In the genomic region with DNA sequence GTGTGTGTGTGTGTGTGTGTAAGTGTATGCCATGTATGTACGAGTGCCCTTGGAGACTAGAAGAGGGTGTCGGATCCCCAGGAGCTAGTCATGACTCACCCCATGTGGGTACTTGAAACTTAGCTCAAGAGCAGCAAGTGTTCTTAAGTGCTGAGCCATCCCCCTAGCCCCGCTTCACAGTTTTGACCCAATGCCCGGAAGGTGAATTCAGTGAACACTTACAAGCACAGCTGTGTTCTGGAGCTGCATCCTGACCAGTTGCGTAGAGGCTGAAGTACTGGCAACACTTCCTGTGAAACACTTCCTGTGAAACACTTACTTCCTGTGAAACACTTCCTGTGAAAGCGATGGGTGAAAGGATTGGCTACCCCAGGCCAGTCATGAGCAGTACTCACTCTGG, we compare ENCODE assay signal across 17 mouse cellular contexts. TPM values are rescaled to one million over a fixed set of nuclear protein-coding genes. Genes with fewer than 3 reads are reported as not detected.
DNase-seq lines count a peak whose midpoint lies in the region; ATAC-seq and TF ChIP-seq lines count a peak whose summit lies in the region.
"Had no signal": no experiment of that assay in that cellular context is flagged by ENCODE, and none has a peak within 500 bp of the region (broad histone marks: within the 10 kb centered on the region; RNA-seq: fewer than 3 reads in every experiment).

No protein-coding gene starts in this region.

- peak overlapping the region; percentile 31 for H3K4me3 ChIP-seq in bone marrow macrophage, adult 2 months (ENCODE audit: insufficient read depth, low read length)
- H3K4me3 ChIP-seq in lung, postnatal 0 days (ENCODE audit: low read depth, low read length) = no peak overlapping the region
- no peak overlapping the region for H3K4me3 ChIP-seq in forebrain, postnatal 0 days (ENCODE audit: low read depth, low read length)
- H3K4me3 ChIP-seq in hindbrain, embryonic 12.5 days = no peak overlapping the region
- H3K4me3 ChIP-seq: heart, embryonic 12.5 days; hindbrain, embryonic 13.5 days; layer of hippocampus, adult 2 months; myocyte had no signal

- no peak overlapping the region for H3K9ac ChIP-seq in lung, postnatal 0 days (replicated peaks; ENCODE audit: low read depth)
- no peak overlapping the region for H3K9ac ChIP-seq in forebrain, postnatal 0 days
- no peak overlapping the region for H3K9ac ChIP-seq in hindbrain, embryonic 12.5 days
- H3K9ac ChIP-seq: heart, embryonic 12.5 days; hindbrain, embryonic 13.5 days had no signal

- no peaks in the 10 kb centered on the region for H3K27me3 ChIP-seq in lung, postnatal 0 days (replicated peaks; ENCODE audit: insufficient read depth, low read length)
- no peaks in the 10 kb centered on the region for H3K27me3 ChIP-seq in splenic B cell, adult 2 months (ENCODE audit: control insufficient read depth, insufficient read depth, low read length, poor library complexity, severe bottlenecking)
- no peaks in the 10 kb centered on the region for H3K27me3 ChIP-seq in forebrain, postnatal 0 days (ENCODE audit: insufficient read depth, low read length)
- H3K27me3 ChIP-seq in hindbrain, embryonic 12.5 days = no peaks in the 10 kb centered on the region
- H3K27me3 ChIP-seq: hindbrain, embryonic 13.5 days had no signal

- peak; percentile 92 for TF ChIP-seq EP300 in lung, postnatal 0 days (IDR thresholded peaks at IDR 0.05)

- H3K27ac ChIP-seq in bone marrow macrophage, adult 2 months (ENCODE audit: insufficient read depth, low read depth, low read length) = no peak overlapping the region
- H3K27ac ChIP-seq in lung, postnatal 0 days (ENCODE audit: low read length) = no peak overlapping the region
- H3K27ac ChIP-seq in forebrain, postnatal 0 days (ENCODE audit: low read depth, low read length) = no peak overlapping the region
- H3K27ac ChIP-seq in hindbrain, embryonic 12.5 days = no peak overlapping the region
- H3K27ac ChIP-seq: hindbrain, embryonic 13.5 days; layer of hippocampus, adult 2 months had no signal

- H3K4me2 ChIP-seq in lung, postnatal 0 days (replicated peaks; ENCODE audit: low read depth, low read length) = no peak overlapping the region
- H3K4me2 ChIP-seq in forebrain, postnatal 0 days (ENCODE audit: low read depth) = no peak overlapping the region
- H3K4me2 ChIP-seq in hindbrain, embryonic 12.5 days (replicated peaks) = no peak overlapping the region
- H3K4me2 ChIP-seq: heart, embryonic 12.5 days; hindbrain, embryonic 13.5 days; midbrain, embryonic 11.5 days had no signal

- no peak for TF ChIP-seq CTCF in bone marrow macrophage, adult 2 months (IDR thresholded peaks at IDR 0.05; ENCODE audit: low read depth, low read length)
- no peak for TF ChIP-seq CTCF in lung, postnatal 0 days (IDR thresholded peaks at IDR 0.05)
- TF ChIP-seq CTCF in forebrain, postnatal 0 days (IDR thresholded peaks at IDR 0.05; ENCODE audit: low read depth) = no peak

- H3K36me3 ChIP-seq in lung, postnatal 0 days (ENCODE audit: insufficient read depth, low read length) = no peaks in the 10 kb centered on the region
- H3K36me3 ChIP-seq in splenic B cell, adult 2 months (ENCODE audit: control insufficient read depth, insufficient read depth, low read length, poor library complexity, severe bottlenecking) = peaks cover 3% of the 10 kb centered on the region
- H3K36me3 ChIP-seq in forebrain, postnatal 0 days (ENCODE audit: insufficient read depth) = no peaks in the 10 kb centered on the region
- no peaks in the 10 kb centered on the region for H3K36me3 ChIP-seq in hindbrain, embryonic 12.5 days
- H3K36me3 ChIP-seq: heart, embryonic 12.5 days; hindbrain, embryonic 13.5 days had no signal

- no peaks in the 10 kb centered on the region for H3K9me3 ChIP-seq in lung, postnatal 0 days (ENCODE audit: low read length)
- no peaks in the 10 kb centered on the region for H3K9me3 ChIP-seq in forebrain, postnatal 0 days (ENCODE audit: low read length)
- no peaks in the 10 kb centered on the region for H3K9me3 ChIP-seq in hindbrain, embryonic 12.5 days (replicated peaks)
- H3K9me3 ChIP-seq: heart, embryonic 12.5 days; hindbrain, embryonic 13.5 days had no signal

- no peak for TF ChIP-seq POLR2A in bone marrow macrophage, adult 2 months (IDR thresholded peaks at IDR 0.05; ENCODE audit: borderline replicate concordance, low read depth, low read length)

- 40% methylated on average over 6 of the region's 6 CpGs for WGBS in lung, postnatal 0 days
- 85% methylated on average over 6 of the region's 6 CpGs for WGBS in forebrain, postnatal 0 days
- WGBS in hindbrain, embryonic 12.5 days = 94% methylated on average over 6 of the region's 6 CpGs

- peaks cover 12% of the 10 kb centered on the region for H3K4me1 ChIP-seq in bone marrow macrophage, adult 2 months (ENCODE audit: control insufficient read depth, insufficient read depth, low read length)
- H3K4me1 ChIP-seq in lung, postnatal 0 days (ENCODE audit: insufficient read depth, low read depth, low read length) = no peaks in the 10 kb centered on the region
- no peaks in the 10 kb centered on the region for H3K4me1 ChIP-seq in forebrain, postnatal 0 days (ENCODE audit: insufficient read depth)
- H3K4me1 ChIP-seq in hindbrain, embryonic 12.5 days = no peaks in the 10 kb centered on the region
- H3K4me1 ChIP-seq: heart, embryonic 12.5 days; hindbrain, embryonic 13.5 days had no signal

- DNase-seq in CD4-positive, CD25-positive, alpha-beta regulatory T cell, adult 2 months (ENCODE audit: low read depth, low spot score) = peak; percentile 31
- DNase-seq in lung, postnatal 0 days (ENCODE audit: low spot score) = peak; percentile 93
- peak; percentile 20 for DNase-seq in splenic B cell, adult 2 months (ENCODE audit: low read depth, low spot score)
- DNase-seq in forebrain, postnatal 0 days = no peak
- no peak for DNase-seq in right cerebral cortex, adult 2 months (ENCODE audit: low spot score in 2 of 2)
- no peak for DNase-seq in adrenal gland, postnatal 4 days (ENCODE audit: low spot score in 2 of 2)
- DNase-seq: adrenal gland, postnatal 36 days; cerebellum, adult 8-10 months; kidney, adult 2 months had no signal

- peak; percentile 98 for ATAC-seq in lung, postnatal 0 days
- ATAC-seq in forebrain, postnatal 0 days = no peak
- ATAC-seq in hindbrain, embryonic 12.5 days (ENCODE audit: low FRiP score) = no peak
- ATAC-seq: Patski had no signal

RNA-seq across cellular contexts. Expression of gene Lgals8, which starts 10.5 kb away (rescaled TPM):
- 113 and 114 TPM in 2 replicates for polyA plus RNA-seq in bone marrow macrophage, adult 2 months (2012; ENCODE audit: insufficient read depth, insufficient read length, missing spikeins)
- 28.4 and 33.1 TPM in 2 replicates for polyA plus RNA-seq in lung, postnatal 0 days (2015; fragmentation: Nextera tagmentation; extraction: Ambion mirVana)
- total RNA-seq in forebrain, postnatal 0 days (2014; rRNA removed) = 19.2 and 20.8 TPM in 2 replicates
- polyA plus RNA-seq in forebrain, postnatal 0 days (2015; fragmentation: Nextera tagmentation; extraction: Ambion mirVana) = 18.0 and 20.2 TPM in 2 replicates
- total RNA-seq in adrenal gland, postnatal 4 days (2021) = 10 to 100 TPM; 74.8 to 80.3 TPM
- 14.5 and 17.2 TPM in 2 replicates for polyA plus RNA-seq in hindbrain, embryonic 12.5 days (2016; fragmentation: Nextera tagmentation; extraction: Ambion mirVana)

RNA-seq across cellular contexts. Expression of gene Edaradd, which starts 45.0 kb away (rescaled TPM):
- polyA plus RNA-seq in bone marrow macrophage, adult 2 months (2012; ENCODE audit: insufficient read depth, insufficient read length, missing spikeins) = 0.38 and 0.40 TPM in 2 replicates
- 0.23 and 0.29 TPM in 2 replicates for polyA plus RNA-seq in lung, postnatal 0 days (2015; fragmentation: Nextera tagmentation; extraction: Ambion mirVana)
- 3.0 TPM in 2 replicates for total RNA-seq in forebrain, postnatal 0 days (2014; rRNA removed)
- polyA plus RNA-seq in forebrain, postnatal 0 days (2015; fragmentation: Nextera tagmentation; extraction: Ambion mirVana) = 2.4 and 3.1 TPM in 2 replicates
- total RNA-seq in adrenal gland, postnatal 4 days (2021) = 1 to 10 TPM in 1 of 2 experiments, under 1 TPM in 1; 0.25 to 1.0 TPM
- polyA plus RNA-seq in hindbrain, embryonic 12.5 days (2016; fragmentation: Nextera tagmentation; extraction: Ambion mirVana) = 0.94 and 1.4 TPM in 2 replicates
- polyA plus RNA-seq: myocyte, Patski had no signal

Comparison
In these comparisons a context has a peak if more than half of its experiments do, and no peak if none do; other contexts are left out.
1. DNase-seq: peak in CD4-positive, CD25-positive, alpha-beta regulatory T cell, adult 2 months (single experiment), lung, postnatal 0 days (single experiment) and splenic B cell, adult 2 months (single experiment); none in forebrain, postnatal 0 days (single experiment), right cerebral cortex, adult 2 months (0 of 2) and adrenal gland, postnatal 4 days (0 of 2).